Mouse (Mus musculus): ENCODE results near the gene Smco1.

DNA sequence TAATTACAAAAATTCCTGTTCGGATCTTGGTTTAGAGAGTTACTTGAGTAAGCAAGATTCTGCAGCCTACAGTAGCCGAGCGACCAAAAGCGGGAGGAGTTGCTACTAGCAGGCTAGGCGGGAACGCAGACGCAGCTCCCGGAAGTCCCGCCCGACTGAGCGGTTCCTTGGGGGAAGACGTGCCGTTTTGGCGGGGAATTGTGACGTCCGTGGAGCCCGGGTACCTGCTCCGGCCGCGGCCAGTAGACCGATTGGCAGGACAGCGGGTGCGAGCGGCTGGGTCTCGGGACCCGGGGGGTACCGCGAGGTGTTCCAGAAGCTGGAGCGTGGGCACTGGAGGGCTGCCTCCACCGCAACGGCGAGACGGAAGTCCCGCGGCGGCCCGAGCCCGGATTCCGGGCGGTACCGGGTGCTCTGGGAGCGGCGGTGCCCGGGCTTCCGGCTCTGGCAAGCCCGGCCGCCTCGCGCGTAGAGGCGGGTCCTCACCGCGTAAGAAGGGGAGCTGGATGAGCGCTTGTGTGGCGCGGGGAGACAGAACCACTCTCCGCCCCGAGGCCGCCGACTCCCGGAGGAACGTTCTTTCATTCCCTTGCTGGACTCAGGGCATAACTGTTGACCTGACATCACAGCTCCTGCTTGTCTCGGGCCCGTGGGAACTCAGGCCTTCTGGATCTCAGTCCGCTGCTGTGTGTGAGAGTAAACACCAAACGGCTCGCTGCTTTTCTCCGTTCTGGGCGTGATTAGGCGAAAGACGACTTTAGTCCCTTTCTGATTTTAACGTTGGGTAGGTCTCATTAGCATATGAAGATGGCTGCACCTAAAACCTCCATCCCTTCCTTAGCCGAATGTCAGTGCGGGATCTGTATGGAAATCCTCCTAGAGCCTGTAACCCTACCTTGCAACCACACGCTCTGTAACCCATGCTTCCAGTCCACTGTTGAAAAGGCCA is 6.3 kb downstream of the Smco1 start, which contains the start of gene Rnf168:
- TF ChIP-seq CTCF (IDR thresholded peaks at IDR 0.05; ENCODE audit: borderline replicate concordance, control insufficient read depth, extremely low read depth, insufficient read depth, low read length, poor library complexity), result no peak
- TF ChIP-seq POLR2A (IDR thresholded peaks at IDR 0.05; ENCODE audit: control insufficient read depth, extremely low read depth, insufficient read depth, low read length, poor library complexity), result peak; percentile 59; the same call in 1 of the 2 replicates
